Mouse (Mus musculus): Measurements from ENCODE around the gene Gpr25.

DNA sequence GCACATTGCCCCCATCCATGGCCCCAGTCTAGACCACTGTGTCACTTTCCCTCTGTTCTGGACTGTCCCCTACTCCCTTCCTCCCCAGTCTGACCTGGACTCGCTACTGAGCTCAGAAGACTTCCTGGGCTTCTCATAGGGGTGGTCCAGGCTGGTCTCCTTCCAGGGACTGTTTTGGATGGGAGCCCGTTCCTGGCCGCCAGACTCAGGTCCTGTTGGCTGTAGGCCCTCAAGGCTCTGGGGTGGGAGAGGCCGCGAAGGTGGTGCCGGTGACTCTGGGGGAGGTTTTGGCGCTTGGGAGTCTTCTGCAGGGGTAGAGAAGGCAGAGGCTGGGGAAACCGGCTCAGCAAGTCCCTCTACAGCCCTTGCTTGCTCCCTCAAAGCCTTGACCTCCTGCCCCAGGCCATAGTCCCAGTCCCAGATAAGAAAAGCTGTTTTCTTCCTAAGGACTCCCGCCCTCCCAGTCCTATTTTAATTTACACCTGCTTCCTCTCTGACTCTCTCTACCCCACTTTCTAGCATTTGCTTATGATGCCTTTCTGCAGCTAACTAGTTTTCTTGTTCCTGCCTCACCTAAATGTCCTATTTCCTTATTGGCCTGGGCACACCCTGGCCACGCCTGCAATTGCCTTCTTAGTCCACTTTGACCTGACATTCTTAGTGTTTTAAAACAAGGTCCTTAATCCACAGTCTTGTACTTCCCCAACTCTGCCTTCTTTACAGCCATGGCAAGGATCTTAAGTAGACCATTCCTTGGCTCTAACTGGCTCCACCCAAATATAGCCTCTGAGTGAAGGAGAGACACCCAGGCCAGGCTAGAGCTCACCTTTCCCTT lies 40.4 kb downstream of the Gpr25 start:
- TF ChIP-seq CTCF (IDR thresholded peaks at IDR 0.05; ENCODE audit: low read depth) = no peak
- no peak for TF ChIP-seq EP300 (IDR thresholded peaks at IDR 0.05; ENCODE audit: low read depth)

All from heart, postnatal 0 days (tissue).